Mouse (Mus musculus): ENCODE results near the gene Il17rd. TPM values are rescaled to one million over a fixed set of nuclear protein-coding genes. Genes with fewer than 3 reads are reported as not detected.
A peak's percentile ranks its signal among the peaks of the same experiment; 100 is the strongest.

Il17rd gene
- polyA plus RNA-seq, 1 experiment = not detected

DNA sequence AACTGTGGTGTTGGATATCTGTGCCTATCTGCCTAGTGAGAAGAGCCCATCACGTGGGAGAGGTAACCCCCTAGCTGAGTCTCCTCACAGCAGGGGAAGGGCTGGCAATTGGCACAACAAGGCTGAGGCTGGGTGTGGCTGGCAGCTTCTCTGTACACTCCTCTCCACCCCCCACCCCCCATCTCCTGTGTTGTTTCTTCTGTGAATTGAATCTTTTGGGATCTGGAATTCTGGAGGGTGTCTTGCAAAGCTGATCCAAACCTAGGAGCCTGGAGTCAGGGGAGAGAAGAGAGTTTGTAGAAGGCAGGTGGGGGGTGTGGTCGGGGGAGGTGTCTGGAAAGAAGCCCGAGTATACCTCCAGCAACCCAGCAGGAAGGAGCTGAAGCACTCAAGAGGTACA lies 102.7 kb downstream of the Il17rd start:
- 45% methylated on average over 3 of the region's 3 CpGs for WGBS
- no peak overlapping the region for H3K27ac ChIP-seq (ENCODE audit: insufficient read depth, low read depth, low read length)
- no peak overlapping the region for H3K4me3 ChIP-seq (ENCODE audit: insufficient read depth, low read depth, low read length)
- H3K4me1 ChIP-seq (ENCODE audit: control insufficient read depth, insufficient read depth, low read length) = peaks cover 2% of the 10 kb centered on the region
- TF ChIP-seq CTCF (IDR thresholded peaks at IDR 0.05; ENCODE audit: insufficient read depth, low read depth, low read length) (no peak), POLR2A (IDR thresholded peaks at IDR 0.05; ENCODE audit: insufficient read depth, low read depth, low read length) (no peak)

DNA sequence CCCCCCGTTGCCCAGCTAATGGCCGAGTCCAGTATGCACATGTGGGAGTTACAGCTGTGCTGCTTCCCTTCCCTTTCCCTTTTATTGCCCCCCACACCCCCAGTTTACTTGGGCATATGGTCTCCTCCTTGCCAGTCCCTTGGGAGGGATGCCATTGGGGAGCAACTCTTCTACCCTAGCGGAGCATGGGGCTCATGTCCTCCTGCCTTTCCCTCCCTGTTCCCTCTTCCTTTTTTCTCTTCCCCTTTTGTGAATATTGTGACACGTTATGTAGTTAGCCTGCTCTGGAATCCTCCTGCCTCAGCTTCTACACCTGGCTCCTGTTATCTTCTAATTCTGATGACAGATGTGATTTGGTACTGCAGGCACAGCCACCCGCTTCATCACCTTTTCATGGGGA lies 103.9 kb downstream of the Il17rd start:
- TF ChIP-seq POLR2A (IDR thresholded peaks at IDR 0.05; ENCODE audit: insufficient read depth, low read depth, low read length) (no peak), CTCF (IDR thresholded peaks at IDR 0.05; ENCODE audit: insufficient read depth, low read depth, low read length) (no peak)
- Histone ChIP-seq H3K4me1 (ENCODE audit: control insufficient read depth, insufficient read depth, low read length) (peaks cover 2% of the 10 kb centered on the region), H3K27ac (ENCODE audit: insufficient read depth, low read depth, low read length) (no peak overlapping the region), H3K4me3 (ENCODE audit: insufficient read depth, low read depth, low read length) (no peak overlapping the region)
- WGBS = 98% methylated on average over 5 of the region's 5 CpGs

DNA sequence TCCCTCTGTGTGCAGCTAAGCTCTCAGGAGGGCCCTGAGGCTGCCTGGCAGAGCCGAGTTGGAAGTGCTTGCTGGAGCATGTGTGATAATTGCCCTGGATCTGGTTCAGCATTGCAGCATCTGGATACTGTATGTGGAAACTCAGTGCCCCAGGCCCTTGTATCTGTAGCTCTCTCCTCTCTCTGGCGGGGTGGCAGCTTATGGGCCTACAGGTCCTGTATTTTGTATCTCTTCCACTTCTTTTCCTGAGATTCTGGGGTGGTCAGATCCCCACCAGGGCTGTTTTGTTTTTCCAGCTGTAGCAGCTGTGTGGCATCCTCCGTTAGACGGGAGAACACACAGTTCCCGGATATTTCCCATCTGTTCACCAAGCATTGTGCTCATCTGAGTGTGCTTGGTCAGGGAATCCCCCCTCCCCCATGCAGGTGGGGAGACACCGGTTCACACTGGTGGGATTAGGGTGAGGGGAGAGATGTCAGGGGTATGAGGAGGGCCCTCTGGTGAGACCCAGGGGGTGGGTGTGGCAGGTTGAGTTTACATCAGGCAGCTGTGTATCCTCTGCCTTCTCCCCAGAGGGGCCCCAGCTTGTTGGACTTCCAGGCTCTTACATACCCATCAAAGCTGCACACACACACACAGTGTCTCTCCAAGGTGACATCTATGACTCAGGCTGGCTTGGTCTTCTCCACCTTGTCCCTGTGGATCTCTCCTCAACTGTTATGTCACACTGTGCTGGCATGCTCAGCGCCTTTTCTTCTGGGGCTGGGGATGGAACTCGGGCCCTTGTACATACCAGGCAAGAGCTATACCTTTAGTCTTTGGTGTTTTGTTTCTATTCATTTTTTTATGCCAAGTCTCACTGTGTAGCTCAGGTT lies 106.7 kb downstream of the Il17rd start:
- 63% methylated on average over 8 of the region's 8 CpGs for WGBS
- no peak overlapping the region for H3K27ac ChIP-seq (ENCODE audit: insufficient read depth, low read depth, low read length)
- H3K4me1 ChIP-seq (ENCODE audit: control insufficient read depth, insufficient read depth, low read length) = no peaks in the 10 kb centered on the region; the same call in none of the 2 replicates
- H3K4me3 ChIP-seq (ENCODE audit: insufficient read depth, low read depth, low read length) = no peak overlapping the region
- TF ChIP-seq POLR2A (IDR thresholded peaks at IDR 0.05; ENCODE audit: insufficient read depth, low read depth, low read length) (peak; percentile 6; the same call in 1 of the 2 replicates), CTCF (IDR thresholded peaks at IDR 0.05; ENCODE audit: insufficient read depth, low read depth, low read length) (no peak)

DNA sequence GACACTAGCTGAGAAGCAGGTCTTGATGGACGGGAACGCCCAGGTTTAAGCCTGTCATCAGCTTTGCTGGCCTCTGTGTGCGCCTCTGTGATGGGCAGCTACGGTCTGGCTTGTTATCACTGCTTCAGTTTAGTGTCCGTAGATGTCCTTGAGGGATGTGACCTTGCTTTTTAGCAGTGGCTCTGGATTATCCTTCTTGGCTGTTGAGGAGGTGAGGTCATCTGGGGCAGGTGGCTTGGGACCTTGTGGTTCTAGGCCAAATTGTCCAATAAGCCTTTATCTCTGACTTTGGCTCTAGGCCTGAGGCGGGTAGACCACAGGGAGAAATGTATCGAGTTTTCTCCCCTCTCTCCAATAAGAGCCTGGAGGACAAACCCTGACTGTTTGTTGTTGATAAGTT lies 109.0 kb downstream of the Il17rd start:
- 93% methylated on average over 7 of the region's 7 CpGs for WGBS
- Histone ChIP-seq H3K4me1 (ENCODE audit: control insufficient read depth, insufficient read depth, low read length) (no peaks in the 10 kb centered on the region; the same call in 1 of the 2 replicates), H3K27ac (ENCODE audit: insufficient read depth, low read depth, low read length) (no peak overlapping the region), H3K4me3 (ENCODE audit: insufficient read depth, low read depth, low read length) (no peak overlapping the region)
- TF ChIP-seq CTCF (IDR thresholded peaks at IDR 0.05; ENCODE audit: insufficient read depth, low read depth, low read length) = no peak
- TF ChIP-seq POLR2A (IDR thresholded peaks at IDR 0.05; ENCODE audit: insufficient read depth, low read depth, low read length) = no peak

DNA sequence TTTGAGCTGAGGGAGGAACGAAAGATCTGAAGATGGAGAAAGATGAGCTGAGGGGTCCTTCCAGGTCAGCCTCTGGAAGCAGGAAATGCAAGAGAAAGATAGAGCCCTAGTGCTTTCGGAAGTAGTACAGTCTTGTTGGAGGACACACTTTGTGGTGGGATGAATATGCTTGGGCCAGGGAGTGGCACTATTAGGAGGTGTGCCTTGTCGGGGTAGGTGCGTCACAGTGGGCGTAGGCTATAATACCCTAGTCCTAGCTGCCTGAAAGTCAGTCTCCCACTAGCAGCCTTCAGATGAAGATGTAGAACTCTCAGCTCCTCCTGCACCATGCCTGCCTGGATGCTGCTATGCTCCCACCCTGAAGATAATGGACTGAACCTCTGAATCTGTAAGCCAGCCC lies 110.7 kb downstream of the Il17rd start:
- no peaks in the 10 kb centered on the region; the same call in 1 of the 2 replicates for H3K4me1 ChIP-seq (ENCODE audit: control insufficient read depth, insufficient read depth, low read length)
- TF ChIP-seq POLR2A (IDR thresholded peaks at IDR 0.05; ENCODE audit: insufficient read depth, low read depth, low read length) (no peak), CTCF (IDR thresholded peaks at IDR 0.05; ENCODE audit: insufficient read depth, low read depth, low read length) (no peak)
- no peak overlapping the region for H3K27ac ChIP-seq (ENCODE audit: insufficient read depth, low read depth, low read length)
- over 99% methylated on average over 5 of the region's 5 CpGs for WGBS
- no peak overlapping the region for H3K4me3 ChIP-seq (ENCODE audit: insufficient read depth, low read depth, low read length)

DNA sequence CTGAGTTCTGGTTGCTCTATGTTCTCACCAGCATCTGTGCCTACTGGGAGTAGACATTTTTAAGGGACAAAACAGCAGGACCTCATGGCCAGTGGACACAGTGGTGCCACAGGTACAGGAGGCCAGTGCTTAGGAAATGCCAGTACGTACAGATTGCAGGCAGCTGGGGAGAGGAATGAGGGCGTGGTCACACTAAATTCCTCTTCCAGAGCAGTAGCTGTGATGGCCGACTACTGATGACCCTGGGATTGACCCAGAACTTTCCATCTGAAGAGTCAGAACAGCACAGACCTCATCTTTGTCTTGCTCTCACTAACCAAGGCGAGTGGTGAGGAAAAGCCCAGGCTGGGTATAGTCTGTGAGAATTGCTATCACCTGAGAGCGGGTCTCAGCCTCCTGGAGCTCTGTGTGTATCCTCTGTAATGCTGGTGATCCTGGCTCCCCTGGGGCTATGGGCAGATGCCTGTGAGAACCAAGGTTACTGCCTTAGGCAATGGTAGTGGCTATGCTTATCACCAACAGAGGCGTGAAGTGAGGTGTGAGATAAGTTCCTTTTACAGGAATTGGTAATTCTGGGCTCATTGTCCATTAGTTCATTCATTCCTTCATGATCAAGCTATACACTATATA lies 111.4 kb downstream of the Il17rd start:
- WGBS = 90% methylated on average over 6 of the region's 6 CpGs
- no peak for TF ChIP-seq CTCF (IDR thresholded peaks at IDR 0.05; ENCODE audit: insufficient read depth, low read depth, low read length)
- TF ChIP-seq POLR2A (IDR thresholded peaks at IDR 0.05; ENCODE audit: insufficient read depth, low read depth, low read length) = no peak
- no peak overlapping the region for H3K27ac ChIP-seq (ENCODE audit: insufficient read depth, low read depth, low read length)
- no peak overlapping the region for H3K4me3 ChIP-seq (ENCODE audit: insufficient read depth, low read depth, low read length)
- no peaks in the 10 kb centered on the region for H3K4me1 ChIP-seq (ENCODE audit: control insufficient read depth, insufficient read depth, low read length)

DNA sequence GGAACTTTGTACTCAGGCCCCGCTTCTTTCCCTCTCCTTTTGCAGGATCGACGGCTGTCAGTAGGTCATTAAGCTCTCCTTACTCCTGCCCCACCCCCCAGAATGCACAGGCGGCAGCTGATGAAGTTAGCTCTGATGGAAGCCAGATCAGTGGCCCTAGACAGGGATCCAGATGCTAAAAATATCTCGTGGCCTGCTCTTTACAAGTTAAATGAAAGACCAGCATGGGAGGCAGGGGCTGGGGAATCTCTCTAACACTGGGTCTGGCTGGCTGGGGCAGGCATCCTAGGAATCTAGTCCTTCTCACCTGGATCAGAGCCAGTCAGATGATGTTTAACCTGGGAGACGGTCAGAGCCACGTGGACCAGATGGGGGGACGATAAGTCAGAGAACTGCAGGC lies 112.7 kb downstream of the Il17rd start:
- 64% methylated on average over 8 of the region's 8 CpGs for WGBS
- no peak overlapping the region for H3K27ac ChIP-seq (ENCODE audit: insufficient read depth, low read depth, low read length)
- no peak for TF ChIP-seq CTCF (IDR thresholded peaks at IDR 0.05; ENCODE audit: insufficient read depth, low read depth, low read length)
- no peak for TF ChIP-seq POLR2A (IDR thresholded peaks at IDR 0.05; ENCODE audit: insufficient read depth, low read depth, low read length)
- no peaks in the 10 kb centered on the region for H3K4me1 ChIP-seq (ENCODE audit: control insufficient read depth, insufficient read depth, low read length)
- no peak overlapping the region for H3K4me3 ChIP-seq (ENCODE audit: insufficient read depth, low read depth, low read length)

DNA sequence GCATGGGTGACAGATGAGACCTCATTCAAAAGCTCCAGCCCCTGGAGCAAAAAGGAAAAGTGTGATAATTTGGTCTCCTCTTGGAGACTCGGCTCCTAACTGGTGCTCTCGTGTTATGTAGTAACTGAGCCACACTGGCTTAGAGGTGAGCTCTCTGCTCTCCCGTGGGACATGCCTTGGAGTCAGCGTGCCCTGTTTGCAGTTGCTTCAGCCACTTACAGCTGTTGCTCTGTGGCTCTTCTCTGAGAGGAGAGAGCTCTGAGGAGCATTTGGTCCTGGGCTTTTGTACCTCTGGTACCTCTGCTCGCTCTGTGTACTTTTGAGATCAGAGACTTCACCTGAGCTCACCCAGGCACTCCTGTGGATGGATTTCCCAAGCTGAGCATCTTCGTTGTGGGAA lies 116.3 kb downstream of the Il17rd start:
- Histone ChIP-seq H3K4me1 (ENCODE audit: control insufficient read depth, insufficient read depth, low read length) (no peaks in the 10 kb centered on the region), H3K4me3 (ENCODE audit: insufficient read depth, low read depth, low read length) (no peak overlapping the region), H3K27ac (ENCODE audit: insufficient read depth, low read depth, low read length) (no peak overlapping the region)
- no peak for TF ChIP-seq POLR2A (IDR thresholded peaks at IDR 0.05; ENCODE audit: insufficient read depth, low read depth, low read length)
- TF ChIP-seq CTCF (IDR thresholded peaks at IDR 0.05; ENCODE audit: insufficient read depth, low read depth, low read length) = no peak
- WGBS = 90% methylated on average over 6 of the region's 6 CpGs

DNA sequence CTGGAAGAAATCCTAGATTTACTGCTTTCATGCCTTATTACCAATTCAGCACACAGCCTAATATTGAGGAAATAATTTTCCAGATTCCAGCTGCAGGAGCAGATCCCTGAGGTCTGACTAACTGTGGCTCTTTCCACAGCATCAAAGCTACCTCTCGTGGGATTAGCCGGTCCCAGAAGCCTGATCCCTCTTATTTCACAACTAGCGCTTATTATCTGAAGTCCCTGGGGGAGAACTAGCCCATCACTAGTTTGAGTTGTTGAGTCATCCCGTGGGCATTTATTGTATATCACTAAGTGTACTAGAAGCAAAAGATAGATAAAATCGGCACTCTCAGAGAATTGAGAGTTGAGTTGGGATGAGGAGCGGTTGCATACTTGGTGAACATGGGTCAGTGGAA lies 117.3 kb downstream of the Il17rd start:
- Histone ChIP-seq H3K27ac (ENCODE audit: insufficient read depth, low read depth, low read length) (no peak overlapping the region), H3K4me1 (ENCODE audit: control insufficient read depth, insufficient read depth, low read length) (no peaks in the 10 kb centered on the region), H3K4me3 (ENCODE audit: insufficient read depth, low read depth, low read length) (no peak overlapping the region)
- TF ChIP-seq CTCF (IDR thresholded peaks at IDR 0.05; ENCODE audit: insufficient read depth, low read depth, low read length) = no peak
- TF ChIP-seq POLR2A (IDR thresholded peaks at IDR 0.05; ENCODE audit: insufficient read depth, low read depth, low read length) = no peak
- 80% methylated on average over 6 of the region's 6 CpGs for WGBS

Other genes with a start within 250 kb of the Il17rd start
- gene Asb14, start 144.4 kb upstream of the Il17rd start, polyA plus RNA-seq (2012; ENCODE audit: insufficient read depth, insufficient read length, low replicate concordance, missing spikeins) = not detected in 2 replicates
- gene Appl1, start 67.7 kb upstream of the Il17rd start, polyA plus RNA-seq (2012; ENCODE audit: insufficient read depth, insufficient read length, low replicate concordance, missing spikeins) = not detected in 2 replicates
- gene Hesx1, start 44.5 kb upstream of the Il17rd start, polyA plus RNA-seq (2012; ENCODE audit: insufficient read depth, insufficient read length, low replicate concordance, missing spikeins) = not detected in 2 replicates
- not detected in 2 replicates for gene Arhgef3, start 76.0 kb downstream of the Il17rd start, polyA plus RNA-seq (2012; ENCODE audit: insufficient read depth, insufficient read length, low replicate concordance, missing spikeins)

Measured in olfactory bulb, adult 2 months (tissue).